Mouse (Mus musculus) limb, embryonic 10.5 days (tissue): Measurements from ENCODE around the gene Gak. TPM values are rescaled to one million over a fixed set of nuclear protein-coding genes. Genes with fewer than 3 reads are reported as not detected.

Experiments used
- DNase-seq: peaks from one replicate; pipeline ENCODE4 v3.0.0-alpha.2; 2017; ENCODE audit warnings: low spot score
- H3K27ac ChIP-seq: fragments of 300-500 bp; sonication (generic); 2 replicates; pipeline ENCODE4 v1.5.1; 2016; ENCODE audit warnings: mild to moderate bottlenecking
- H3K27me3 ChIP-seq: fragments of 300-500 bp; sonication (generic); 2 replicates; pipeline ENCODE4 v1.6.1; 2016; ENCODE audit warnings: low read depth, mild to moderate bottlenecking; ENCODE audit not compliant: poor library complexity, severe bottlenecking
- H3K36me3 ChIP-seq: fragments of 300-500 bp; sonication (generic); 2 replicates; pipeline ENCODE4 v1.6.1; 2016; ENCODE audit warnings: mild to moderate bottlenecking, moderate library complexity
- H3K4me1 ChIP-seq: fragments of 300-500 bp; sonication (generic); 2 replicates; pipeline ENCODE4 v1.6.1; 2016
- H3K4me3 ChIP-seq: fragments of 300-500 bp; sonication (generic); 2 replicates; pipeline ENCODE4 v1.5.1; 2016; ENCODE audit warnings: mild to moderate bottlenecking, moderate library complexity
- H3K9me3 ChIP-seq: fragments of 300-500 bp; sonication (generic); replicated peaks from 2 replicates; pipeline ENCODE4 v1.6.1; 2016; ENCODE audit warnings: mild to moderate bottlenecking
- WGBS: fragments of 180-500 bp; shearing (Covaris S2); methylation state at CpG from one replicate; pipeline ENCODE4 v1.1.7; 2016; 5-methylcytosine and 5-hydroxymethylcytosine counted together
- polyA plus RNA-seq: library from polyadenylated mRNA; unstranded; fragments of >200 nt; fragmentation: Nextera tagmentation; extraction: Ambion mirVana; gene quantifications from 2 replicates; pipeline ENCODE4 v1.2.1, GENCODE M21; 2016

Gak gene
- 56.1 and 62.0 TPM in 2 replicates for polyA plus RNA-seq

DNA sequence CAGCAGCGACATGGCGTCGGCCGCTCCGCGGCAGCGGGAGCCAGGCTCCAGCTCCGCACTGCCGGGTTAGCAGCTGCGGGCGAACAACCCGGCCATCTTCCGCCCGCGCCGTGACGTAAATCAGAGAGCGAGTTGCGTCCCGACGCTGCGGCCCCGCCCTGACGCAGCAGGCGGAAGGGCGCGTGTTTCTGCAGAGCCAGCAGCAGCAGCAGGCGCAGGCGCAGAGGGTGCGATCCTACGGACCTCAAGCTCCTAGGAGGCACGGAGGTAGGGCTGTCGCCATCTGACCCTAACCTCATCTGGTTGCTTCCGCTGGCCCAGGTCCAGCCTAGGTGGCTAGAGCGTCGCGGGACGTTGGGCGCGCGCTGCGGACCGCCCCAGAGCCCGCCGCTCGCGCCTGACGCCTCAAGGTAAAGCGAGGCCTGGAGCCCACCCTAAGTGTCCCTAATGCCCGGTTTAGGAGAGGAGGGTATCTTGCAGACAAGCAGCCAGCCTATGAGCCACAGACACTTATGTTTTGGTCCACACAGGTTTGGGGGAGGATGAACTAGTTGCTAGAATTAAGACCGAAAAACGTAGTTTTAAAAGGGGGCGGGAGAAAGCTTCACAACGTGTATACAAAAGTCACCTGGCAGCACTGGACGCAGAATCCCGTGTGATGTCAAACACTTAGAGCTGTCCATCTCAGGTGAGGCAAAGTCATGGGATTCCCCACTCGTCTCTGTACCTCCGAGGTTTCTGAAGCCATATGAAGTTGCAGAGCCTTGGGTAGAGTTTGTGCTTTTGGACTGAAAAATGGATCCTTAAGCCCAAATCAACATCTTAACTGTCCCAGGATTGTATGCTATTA is at the start of gene Gak, which contains the start of gene Tmem175:
TSS of gene Gak (minus strand) at position 122 of the 850 bp plus-strand sequence.
TSS of gene Tmem175 (plus strand) at position 137 of the 850 bp plus-strand sequence.
- under 1% methylated on average over 58 of the region's 58 CpGs for WGBS

GRCm38 (mm10) chr5:108678296-108678854 is 48.8 kb upstream of the Gak start:
- 92% methylated on average over 6 of the region's 6 CpGs for WGBS
- H3K27ac ChIP-seq: no peak overlapping the region
- H3K27me3 ChIP-seq: no peaks in the 10 kb centered on the region

More for the DNA sequence above, at the start of gene Gak, which contains the start of gene Tmem175:
- H3K4me3 ChIP-seq: peak within 1 kb of the TSS; percentile 96
- no peaks in the 10 kb centered on the region for H3K9me3 ChIP-seq
- no peaks in the 10 kb centered on the region for H3K27me3 ChIP-seq
- H3K4me1 ChIP-seq: peaks cover 18% of the 10 kb centered on the region
- peak; percentile 94 for DNase-seq
- H3K36me3 ChIP-seq: no peaks in the 10 kb centered on the region
- H3K27ac ChIP-seq: peak within 1 kb of the TSS; percentile 93

DNA sequence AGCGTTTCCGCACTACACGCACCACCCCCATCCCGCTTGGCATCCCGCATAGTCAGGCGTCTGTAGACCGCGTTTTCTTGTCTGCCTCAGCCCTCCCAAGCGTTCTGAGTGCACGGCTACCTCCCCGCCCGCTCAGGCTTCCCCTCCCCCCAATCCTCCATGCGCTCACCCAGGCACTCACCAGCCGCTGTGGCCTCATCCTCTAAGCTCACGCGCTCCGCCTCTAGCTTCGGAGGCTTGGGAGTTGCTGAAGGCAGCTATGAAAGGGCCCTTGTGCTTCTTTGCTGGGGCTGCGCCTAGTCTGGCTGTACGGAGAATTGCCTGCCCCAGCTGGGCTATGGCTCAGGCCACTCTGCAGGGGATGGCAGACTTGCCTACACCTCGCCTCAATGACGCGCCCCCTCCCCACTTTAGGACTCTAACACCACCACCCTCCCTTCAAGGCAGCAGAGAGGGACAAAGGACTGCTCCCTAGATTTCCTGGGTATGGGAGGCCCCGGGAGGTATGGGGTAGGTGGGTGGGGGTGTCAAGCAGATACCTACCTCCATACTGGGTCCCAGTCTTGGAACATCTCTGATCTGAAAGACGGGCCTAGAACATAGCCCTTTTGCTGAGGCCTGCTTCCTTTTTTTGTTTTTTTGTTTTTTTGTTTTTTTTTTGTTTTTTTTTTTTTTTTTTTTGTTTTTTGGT is 48.2 kb upstream of the Gak start:
- 0 out of 2 replicates have a peak, but pooled peaks cover 10% of the 10 kb centered on the region for H3K36me3 ChIP-seq
- peaks cover 19% of the 10 kb centered on the region for H3K4me1 ChIP-seq
- peak overlapping the region; percentile 86 for H3K27ac ChIP-seq
- peak; percentile 76 for DNase-seq
- H3K4me3 ChIP-seq: peak overlapping the region; percentile 49
- H3K9me3 ChIP-seq: no peaks in the 10 kb centered on the region
- H3K27me3 ChIP-seq: no peaks in the 10 kb centered on the region
- WGBS: 5% methylated on average over 25 of the region's 25 CpGs

More at GRCm38 (mm10) chr5:108678296-108678854, 48.8 kb upstream of the Gak start:
- peaks cover 19% of the 10 kb centered on the region for H3K4me1 ChIP-seq
- no peak for DNase-seq
- no peaks in the 10 kb centered on the region for H3K9me3 ChIP-seq
- 0 out of 2 replicates have a peak, but pooled peaks cover 4% of the 10 kb centered on the region for H3K36me3 ChIP-seq
- H3K4me3 ChIP-seq: no peak overlapping the region

DNA sequence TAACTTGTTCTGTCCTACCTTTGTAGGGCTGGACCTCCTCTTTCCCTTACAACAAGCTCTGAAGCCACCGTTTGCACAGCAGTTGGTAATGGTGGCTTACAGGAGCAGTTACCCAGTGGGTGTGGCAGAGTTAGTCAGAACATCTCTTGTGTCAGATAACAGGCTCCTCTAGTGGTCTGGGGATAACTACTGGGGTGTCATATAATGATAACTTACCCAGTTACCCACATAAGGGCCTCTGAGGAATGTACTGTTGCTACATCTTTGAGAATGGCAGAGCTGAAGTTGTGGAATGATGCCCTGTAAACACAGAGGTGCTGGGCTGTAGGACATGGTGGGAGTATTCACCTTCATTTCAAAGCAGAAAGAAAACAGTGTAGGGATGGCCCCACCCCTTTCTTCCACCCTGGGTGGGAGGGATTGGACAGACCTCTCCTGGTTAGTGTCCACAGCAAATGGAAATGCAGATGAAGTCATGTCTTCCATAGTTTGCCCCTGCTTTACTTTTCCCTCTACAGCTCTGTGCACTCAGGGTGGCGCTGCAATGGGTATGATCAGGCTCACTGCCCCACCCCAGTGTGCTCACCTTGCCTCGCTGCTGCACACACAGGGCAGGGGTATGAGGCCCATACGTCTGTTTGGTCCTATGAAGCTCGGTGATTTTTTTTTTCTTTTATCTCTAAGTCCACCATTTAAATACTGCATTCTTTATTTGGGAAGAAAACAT is 47.4 kb upstream of the Gak start:
- Histone ChIP-seq H3K4me3 (peak overlapping the region; percentile 49), H3K27me3 (no peaks in the 10 kb centered on the region), H3K4me1 (peaks cover 19% of the 10 kb centered on the region), H3K27ac (peak overlapping the region; percentile 86), H3K36me3 (peaks cover 17% of the 10 kb centered on the region), H3K9me3 (no peaks in the 10 kb centered on the region)
- DNase-seq: no peak
- 10% methylated on average over 5 of the region's 5 CpGs for WGBS

GRCm38 (mm10) chr5:108675251-108675816 is 45.8 kb upstream of the Gak start, which contains the start of gene Slc26a1:
TSS of gene Slc26a1 (minus strand) at chr5:108675569.
- 80% methylated on average over 9 of the region's 9 CpGs for WGBS
- Histone ChIP-seq H3K27ac (no peak within 1 kb of the TSS), H3K4me1 (peaks cover 16% of the 10 kb centered on the region), H3K9me3 (no peaks in the 10 kb centered on the region), H3K27me3 (no peaks in the 10 kb centered on the region), H3K4me3 (no peak within 1 kb of the TSS), H3K36me3 (peaks cover 24% of the 10 kb centered on the region)
- no peak for DNase-seq

DNA sequence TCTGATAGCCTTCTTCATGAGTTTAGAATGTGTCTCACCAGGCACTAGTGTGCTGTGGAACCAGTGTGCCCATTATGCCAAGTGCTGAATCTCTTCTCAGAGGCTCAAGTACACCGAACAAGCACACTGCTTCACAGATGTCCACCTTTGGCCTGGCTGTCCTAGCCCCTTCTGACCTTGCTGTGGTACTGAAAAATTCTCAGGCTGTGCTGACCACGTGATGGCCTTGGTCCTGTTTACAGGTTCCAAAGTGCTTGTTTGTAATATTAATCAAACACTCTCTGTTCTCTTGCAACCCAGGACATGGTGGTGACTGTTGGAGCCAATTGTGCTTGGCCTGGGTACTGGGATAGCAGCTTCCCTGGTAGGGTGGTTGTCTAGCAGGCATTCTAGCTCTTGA is 45.1 kb upstream of the Gak start:
- Histone ChIP-seq H3K36me3 (peaks cover 24% of the 10 kb centered on the region), H3K4me1 (peaks cover 23% of the 10 kb centered on the region), H3K9me3 (no peaks in the 10 kb centered on the region), H3K27ac (no peak overlapping the region), H3K4me3 (no peak overlapping the region), H3K27me3 (no peaks in the 10 kb centered on the region)
- DNase-seq: no peak
- WGBS: 86% methylated on average over 2 of the region's 2 CpGs

- no peak overlapping the region for H3K4me3 ChIP-seq
- H3K9me3 ChIP-seq: no peaks in the 10 kb centered on the region
- peaks cover 24% of the 10 kb centered on the region for H3K36me3 ChIP-seq
- no peaks in the 10 kb centered on the region for H3K27me3 ChIP-seq
- WGBS: 92% methylated on average over 12 of the region's 12 CpGs
- no peak overlapping the region for H3K27ac ChIP-seq
- no peak for DNase-seq
- peaks cover 18% of the 10 kb centered on the region for H3K4me1 ChIP-seq
Observed at GRCm38 (mm10) chr5:108671757-108672156, 42.2 kb upstream of the Gak start.

- DNase-seq: no peak
- peaks cover 24% of the 10 kb centered on the region for H3K36me3 ChIP-seq
- H3K4me1 ChIP-seq: peaks cover 16% of the 10 kb centered on the region
- H3K27me3 ChIP-seq: no peaks in the 10 kb centered on the region
- no peak overlapping the region for H3K27ac ChIP-seq
- no peaks in the 10 kb centered on the region for H3K9me3 ChIP-seq
- H3K4me3 ChIP-seq: no peak overlapping the region
Observed at GRCm38 (mm10) chr5:108670785-108671184, 41.2 kb upstream of the Gak start.

DNA sequence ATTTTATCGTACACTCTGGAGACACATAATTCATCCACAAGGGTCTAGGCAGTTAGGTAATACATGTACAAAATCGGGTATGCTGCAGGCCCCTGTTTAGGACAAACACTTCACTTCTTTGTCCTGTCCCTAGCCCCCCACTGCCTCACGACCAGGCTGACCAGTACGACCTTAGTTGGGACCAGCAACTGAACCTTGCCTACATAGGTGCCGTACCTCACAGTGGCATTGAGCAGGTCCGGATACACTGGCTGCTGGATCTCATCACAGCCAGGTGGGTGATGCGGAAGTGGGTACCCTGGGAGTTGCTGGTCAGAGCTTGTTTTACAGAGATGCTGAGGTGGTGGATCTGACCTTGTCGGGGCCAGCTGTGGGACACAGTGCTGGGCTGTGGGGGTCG is 40.4 kb upstream of the Gak start:
- H3K9me3 ChIP-seq: no peaks in the 10 kb centered on the region
- 0 out of 2 replicates have a peak, but pooled peaks cover under 1% of the 10 kb centered on the region for H3K27me3 ChIP-seq
- H3K4me3 ChIP-seq: peak overlapping the region; percentile 65; the same call in 1 of the 2 replicates
- H3K4me1 ChIP-seq: peaks cover 16% of the 10 kb centered on the region
- DNase-seq: no peak
- H3K36me3 ChIP-seq: peaks cover 24% of the 10 kb centered on the region
- peak overlapping the region; percentile 92 for H3K27ac ChIP-seq
- WGBS: 80% methylated on average over 9 of the region's 9 CpGs

DNA sequence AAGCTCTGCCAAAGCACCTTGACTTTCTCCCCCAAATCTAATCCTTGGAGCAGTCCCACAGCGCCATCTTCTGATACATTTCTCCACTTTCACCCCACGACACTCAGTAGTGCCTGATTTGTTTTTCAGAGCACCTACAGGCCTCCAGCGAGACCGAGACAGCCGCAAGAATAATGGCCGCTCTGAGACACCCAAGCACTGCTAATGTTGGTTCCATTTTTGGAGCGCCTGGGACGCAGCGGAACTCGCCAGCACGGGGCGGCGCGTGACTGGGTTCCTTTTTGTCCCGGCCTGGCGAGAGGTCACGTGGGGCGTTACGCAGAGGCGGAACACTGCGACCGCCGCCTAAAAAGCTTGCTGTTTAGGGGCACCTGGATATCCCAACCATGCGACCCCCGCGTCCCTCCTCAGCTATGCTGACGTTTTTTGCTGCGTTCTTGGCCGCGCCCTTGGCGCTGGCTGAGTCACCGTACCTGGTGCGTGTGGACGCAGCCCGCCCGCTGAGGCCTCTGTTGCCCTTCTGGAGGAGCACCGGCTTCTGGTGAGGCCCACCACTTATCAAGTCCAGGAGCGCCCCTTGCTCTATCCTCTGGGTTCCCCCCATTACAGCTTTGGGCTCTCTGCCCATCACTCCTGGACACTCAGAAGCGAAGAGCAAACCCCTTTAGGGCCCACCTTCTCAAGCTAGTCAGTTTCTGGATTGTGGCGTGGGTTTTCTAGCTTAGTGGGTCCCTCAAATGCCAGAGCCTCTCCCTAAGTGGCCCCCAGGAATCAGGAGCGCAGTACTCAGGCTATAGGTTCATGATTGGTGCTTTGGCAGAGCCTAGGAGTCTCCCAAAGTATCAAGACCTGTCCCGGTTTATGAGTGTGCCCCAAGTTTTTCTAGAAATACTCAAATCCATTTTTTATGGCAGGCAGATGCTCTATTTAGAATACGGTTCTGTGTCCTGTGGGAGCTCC is 39.7 kb upstream of the Gak start, which contains the start of gene Dgkq:
TSS of gene Dgkq (minus strand) at position 696 of the 960 bp plus-strand sequence.
- H3K9me3 ChIP-seq: no peaks in the 10 kb centered on the region
- H3K4me3 ChIP-seq: peak within 1 kb of the TSS; percentile 65
- 7% methylated on average over 43 of the region's 43 CpGs for WGBS
- H3K27ac ChIP-seq: peak within 1 kb of the TSS; percentile 92
- 0 out of 2 replicates have a peak, but pooled peaks cover 8% of the 10 kb centered on the region for H3K27me3 ChIP-seq
- peaks cover 24% of the 10 kb centered on the region for H3K36me3 ChIP-seq
- peak; percentile 90 for DNase-seq
- peaks cover 16% of the 10 kb centered on the region for H3K4me1 ChIP-seq

DNA sequence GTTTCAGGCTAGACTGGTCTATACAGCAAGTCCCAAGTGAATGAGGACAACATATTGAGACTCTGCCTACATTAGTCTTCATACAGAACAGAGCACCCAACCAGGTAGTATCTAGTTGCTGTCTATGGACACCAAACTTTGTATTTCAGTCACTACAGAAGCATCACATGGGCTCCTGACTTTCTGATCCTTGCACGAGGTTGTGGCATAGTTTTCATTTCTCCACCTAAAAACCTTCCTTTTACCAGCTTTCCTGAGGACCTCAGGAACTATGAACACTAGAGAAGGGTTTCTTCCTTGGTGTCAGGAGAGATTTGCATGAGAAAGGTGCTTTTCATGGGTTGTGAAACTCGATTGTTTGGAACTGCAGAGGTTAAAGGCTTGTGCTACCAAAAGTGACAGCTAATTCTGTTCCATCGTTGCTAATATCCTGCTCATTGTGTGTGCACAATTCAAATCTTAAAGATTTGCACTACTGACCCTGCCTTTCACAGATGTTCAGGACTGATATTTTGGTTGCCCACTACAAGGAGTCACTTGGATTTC is 38.9 kb upstream of the Gak start:
- peaks cover 16% of the 10 kb centered on the region for H3K4me1 ChIP-seq
- H3K4me3 ChIP-seq: peak overlapping the region; percentile 65
- DNase-seq: no peak
- peak overlapping the region; percentile 92 for H3K27ac ChIP-seq
- 24% methylated on average over 3 of the region's 3 CpGs for WGBS
- no peaks in the 10 kb centered on the region for H3K9me3 ChIP-seq
- H3K27me3 ChIP-seq: 0 out of 2 replicates have a peak, but pooled peaks cover 8% of the 10 kb centered on the region
- H3K36me3 ChIP-seq: peaks cover 24% of the 10 kb centered on the region
